Mouse (Mus musculus) forebrain, embryonic 11.5 days (tissue): Measurements from ENCODE around the gene Tmco1. TPM values are rescaled to one million over a fixed set of nuclear protein-coding genes. Genes with fewer than 3 reads are reported as not detected.
A peak's percentile ranks its signal among the peaks of the same experiment; 100 is the strongest.

Source experiments
- ATAC-seq: fragments of 200-750 bp; cut with Nextera tagmentation; replicated peaks from 2 replicates; pipeline ENCODE4 v1.8.0; 2017; ENCODE audit warnings: moderate TSS enrichment; ENCODE audit not compliant: low FRiP score
- DNase-seq: peaks from one replicate; pipeline ENCODE4 v3.0.0-alpha.2; 2017; ENCODE audit warnings: low spot score
- H3K27ac ChIP-seq: fragments of 300-500 bp; sonication (generic); 2 replicates; pipeline ENCODE4 v1.5.1; 2014; ENCODE audit warnings: low read depth, low read length
- H3K27me3 ChIP-seq: fragments of 300-500 bp; sonication (generic); 2 replicates; pipeline ENCODE4 v1.6.1; 2014; ENCODE audit warnings: mild to moderate bottlenecking, low read length, mixed read lengths; ENCODE audit not compliant: control insufficient read depth, insufficient read depth
- H3K36me3 ChIP-seq: fragments of 300-500 bp; sonication (generic); 2 replicates; pipeline ENCODE4 v1.6.1; 2014; ENCODE audit warnings: mild to moderate bottlenecking, low read length, moderate library complexity, mixed read lengths; ENCODE audit not compliant: control insufficient read depth, insufficient read depth
- H3K4me1 ChIP-seq: fragments of 300-500 bp; sonication (generic); replicated peaks from 2 replicates; pipeline ENCODE4 v1.6.1; 2014; ENCODE audit warnings: low read length, mixed read lengths; ENCODE audit not compliant: control insufficient read depth, insufficient read depth
- H3K4me2 ChIP-seq: fragments of 300-500 bp; sonication (generic); 2 replicates; pipeline ENCODE4 v1.6.1; 2014; ENCODE audit warnings: low read depth, mild to moderate bottlenecking, low read length, moderate library complexity, mixed read lengths; ENCODE audit not compliant: severe bottlenecking
- H3K4me3 ChIP-seq: fragments of 300-500 bp; sonication (generic); 2 replicates; pipeline ENCODE4 v1.5.1; 2014; ENCODE audit warnings: low read depth, low read length
- H3K9ac ChIP-seq: fragments of 300-500 bp; sonication (generic); 2 replicates; pipeline ENCODE4 v1.6.1; 2014; ENCODE audit warnings: low read length
- H3K9me3 ChIP-seq: fragments of 300-500 bp; sonication (generic); 2 replicates; pipeline ENCODE4 v1.6.1; 2016; ENCODE audit warnings: low read length, mixed read lengths; ENCODE audit not compliant: control insufficient read depth
- WGBS: fragments of 180-500 bp; shearing (Covaris S2); extraction: QIAGEN DNeasy Blood & Tissue Kit; methylation state at CpG from one replicate; pipeline ENCODE4 v1.1.7; 2014; 5-methylcytosine and 5-hydroxymethylcytosine counted together
- polyA plus RNA-seq: library from polyadenylated mRNA; unstranded; fragments of >200 nt; fragmentation: Nextera tagmentation; extraction: Ambion mirVana; gene quantifications from 2 replicates; pipeline ENCODE4 v1.2.1, GENCODE M21; 2014

Gene Tmco1
- polyA plus RNA-seq, 1 experiment from 2014 or later: 75.2 TPM

DNA sequence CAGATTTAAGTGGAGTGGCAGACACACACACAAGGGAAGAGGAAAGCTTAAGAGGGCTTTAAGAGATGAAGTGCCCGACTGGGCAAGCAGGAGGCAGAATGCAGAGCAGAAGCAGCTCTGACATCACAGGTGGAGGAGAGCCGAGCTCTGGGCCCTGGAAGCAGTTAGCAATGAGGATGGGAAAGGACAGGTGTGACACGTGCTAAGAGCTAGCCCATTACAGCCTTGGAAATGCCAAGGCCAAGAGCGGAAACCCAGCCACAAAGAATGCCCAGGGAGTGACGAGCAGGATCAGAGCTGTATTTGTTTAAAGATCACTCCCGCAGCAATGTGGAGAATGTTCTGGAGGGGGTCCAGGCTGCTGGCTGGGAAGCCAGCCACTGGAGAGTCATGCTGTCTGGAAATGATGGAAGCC, 38.3 kb upstream of the Tmco1 start:
- DNase-seq (no peak), ATAC-seq (no peak)
- Histone ChIP-seq H3K9me3 (no peaks in the 10 kb centered on the region), H3K27ac (no peak overlapping the region), H3K27me3 (no peaks in the 10 kb centered on the region), H3K4me1 (peaks cover 15% of the 10 kb centered on the region), H3K9ac (no peak overlapping the region), H3K4me2 (no peak overlapping the region), H3K4me3 (no peak overlapping the region), H3K36me3 (no peaks in the 10 kb centered on the region)
- 23% methylated on average over 6 of the region's 6 CpGs for WGBS

DNA sequence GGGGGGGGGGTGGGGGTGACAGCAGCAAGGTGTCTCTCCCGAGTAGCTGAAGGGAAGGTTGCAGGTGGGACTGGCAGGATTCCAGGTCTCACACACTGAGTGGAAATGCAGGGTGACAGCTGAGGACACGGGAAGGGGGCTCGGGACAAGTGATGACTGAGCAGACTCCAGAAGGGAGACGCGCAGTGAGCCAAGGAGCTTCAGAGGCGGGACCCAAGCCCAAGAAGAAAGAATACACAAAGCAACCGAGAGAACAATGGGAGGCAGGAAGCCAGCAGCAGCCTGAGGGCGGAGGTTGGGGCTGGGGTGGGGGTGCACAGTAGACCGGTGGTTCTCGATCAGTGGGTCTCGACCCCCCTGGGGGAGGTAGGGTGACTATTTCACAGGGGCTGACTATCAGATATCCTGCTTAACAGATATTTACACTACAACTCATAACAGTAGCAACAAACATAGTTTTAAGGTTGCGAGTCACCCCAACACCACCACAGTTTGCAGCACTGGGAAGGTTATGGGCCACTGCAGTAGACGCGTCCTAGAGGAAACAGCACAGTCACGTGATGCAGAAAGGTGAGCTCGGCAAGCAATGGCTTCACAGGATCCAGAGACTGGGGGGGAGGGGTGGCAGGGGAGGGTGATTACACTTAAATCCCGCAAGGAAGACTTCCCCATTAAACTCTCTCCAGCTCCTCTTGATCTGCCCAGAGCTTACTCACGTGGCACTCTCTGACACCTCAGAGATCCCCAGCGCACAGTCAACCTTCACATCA, 37.7 kb upstream of the Tmco1 start:
- H3K27ac ChIP-seq: no peak overlapping the region
- H3K36me3 ChIP-seq: no peaks in the 10 kb centered on the region
- H3K4me1 ChIP-seq: peaks cover 15% of the 10 kb centered on the region
- H3K27me3 ChIP-seq: no peaks in the 10 kb centered on the region
- H3K4me3 ChIP-seq: no peak overlapping the region
- peak overlapping the region; percentile 16; the same call in 1 of the 2 replicates for H3K4me2 ChIP-seq
- H3K9me3 ChIP-seq: no peaks in the 10 kb centered on the region
- WGBS: 6% methylated on average over 19 of the region's 19 CpGs
- ATAC-seq (peak; percentile 29), DNase-seq (peak; percentile 64)
- H3K9ac ChIP-seq: no peak overlapping the region; the same call in 1 of the 2 replicates

DNA sequence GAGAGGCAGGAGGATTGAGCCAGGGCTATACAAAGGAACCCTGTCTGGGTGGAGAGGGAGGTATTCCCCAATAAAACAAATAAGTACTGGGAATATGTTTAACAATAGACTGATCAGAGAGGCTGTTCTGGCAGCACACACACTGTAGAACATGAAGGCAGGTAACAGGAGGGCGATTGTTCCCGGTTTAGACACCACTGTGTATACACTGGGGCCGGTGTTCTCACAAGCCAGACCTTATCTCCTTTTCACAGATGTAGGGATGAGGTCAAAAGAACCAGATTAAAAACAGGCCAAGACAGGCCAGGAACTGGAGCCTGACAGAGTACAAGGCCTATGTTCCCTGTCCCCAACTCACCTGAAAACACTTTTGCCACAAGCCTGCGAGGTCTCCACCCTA, 36.9 kb upstream of the Tmco1 start:
- ATAC-seq (peak; percentile 15; the same call in 1 of the 2 replicates), DNase-seq (no peak)
- no peak overlapping the region for H3K9ac ChIP-seq
- 38% methylated on average over 4 of the region's 4 CpGs for WGBS
- no peaks in the 10 kb centered on the region for H3K36me3 ChIP-seq
- peaks cover 15% of the 10 kb centered on the region for H3K4me1 ChIP-seq
- no peaks in the 10 kb centered on the region for H3K9me3 ChIP-seq
- H3K4me3 ChIP-seq: no peak overlapping the region
- H3K27ac ChIP-seq: no peak overlapping the region
- H3K4me2 ChIP-seq: no peak overlapping the region
- no peaks in the 10 kb centered on the region for H3K27me3 ChIP-seq

DNA sequence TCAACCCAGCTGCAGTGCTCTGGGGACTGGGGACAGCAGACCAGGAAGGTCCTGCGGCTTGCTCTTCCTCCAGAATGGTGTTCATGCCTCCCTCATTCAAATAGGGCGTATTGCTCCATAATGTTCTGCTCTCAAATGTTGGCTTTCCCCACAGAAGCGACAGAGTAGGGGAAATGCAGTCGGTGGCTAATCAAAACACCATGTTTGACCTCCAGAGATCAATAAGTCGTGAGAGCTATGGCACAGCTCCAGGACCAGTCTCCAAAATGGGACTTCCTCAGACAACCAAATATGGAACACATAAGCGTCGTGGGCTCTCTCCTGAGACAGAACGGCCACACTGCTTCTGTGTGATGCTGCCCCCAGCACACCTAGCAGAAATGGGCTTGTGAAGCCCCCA, 36.3 kb upstream of the Tmco1 start:
- no peak for ATAC-seq
- peaks cover 15% of the 10 kb centered on the region for H3K4me1 ChIP-seq
- WGBS: 66% methylated on average over 8 of the region's 8 CpGs
- H3K4me2 ChIP-seq: no peak overlapping the region
- H3K4me3 ChIP-seq: no peak overlapping the region
- no peaks in the 10 kb centered on the region; the same call in 1 of the 2 replicates for H3K36me3 ChIP-seq
- no peaks in the 10 kb centered on the region for H3K27me3 ChIP-seq
- no peaks in the 10 kb centered on the region for H3K9me3 ChIP-seq
- no peak overlapping the region for H3K27ac ChIP-seq
- DNase-seq: no peak
- H3K9ac ChIP-seq: no peak overlapping the region

DNA sequence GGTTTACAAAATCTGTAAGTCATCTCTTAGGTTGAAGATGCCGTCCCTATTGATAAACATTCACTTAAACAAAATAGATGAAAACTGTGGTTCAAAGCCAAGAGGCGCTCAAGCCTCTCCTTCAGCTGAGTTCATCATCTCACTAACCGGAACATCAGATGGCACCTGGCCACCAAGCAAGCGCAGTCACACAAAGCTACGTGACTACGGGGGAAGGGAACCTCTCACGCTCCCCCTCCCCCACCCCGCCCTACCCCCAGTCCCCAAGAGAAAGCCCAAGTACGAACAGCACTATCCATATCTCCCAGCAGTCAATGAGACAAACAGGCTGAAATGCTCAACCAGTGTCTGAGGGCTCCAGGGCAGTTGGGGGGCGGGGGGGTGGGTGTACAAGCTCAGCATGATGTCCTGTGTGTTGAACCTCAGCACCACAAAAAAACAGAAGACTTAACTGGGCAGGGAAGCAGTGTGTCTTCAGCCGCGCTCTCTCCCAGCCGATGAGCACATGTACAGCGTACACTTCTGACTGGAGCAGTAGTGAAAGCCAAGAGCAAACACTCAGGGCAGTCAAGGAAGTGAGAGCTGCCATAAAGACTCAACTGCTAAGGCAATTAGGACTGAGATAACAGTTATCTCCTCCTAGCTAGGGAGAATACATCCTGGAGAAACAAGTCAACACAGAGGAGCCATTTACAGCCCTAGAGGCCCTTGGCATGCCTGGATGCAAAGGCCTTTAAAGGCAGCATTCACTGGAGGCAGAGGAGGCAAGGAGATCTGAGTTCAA, 34.6 kb upstream of the Tmco1 start:
- H3K27ac ChIP-seq: no peak overlapping the region
- no peak overlapping the region for H3K9ac ChIP-seq
- H3K36me3 ChIP-seq: no peaks in the 10 kb centered on the region; the same call in 1 of the 2 replicates
- DNase-seq (no peak), ATAC-seq (no peak)
- WGBS: 72% methylated on average over 14 of the region's 14 CpGs
- no peak overlapping the region for H3K4me2 ChIP-seq
- no peaks in the 10 kb centered on the region for H3K9me3 ChIP-seq
- H3K27me3 ChIP-seq: no peaks in the 10 kb centered on the region
- peaks cover 15% of the 10 kb centered on the region for H3K4me1 ChIP-seq
- no peak overlapping the region for H3K4me3 ChIP-seq

DNA sequence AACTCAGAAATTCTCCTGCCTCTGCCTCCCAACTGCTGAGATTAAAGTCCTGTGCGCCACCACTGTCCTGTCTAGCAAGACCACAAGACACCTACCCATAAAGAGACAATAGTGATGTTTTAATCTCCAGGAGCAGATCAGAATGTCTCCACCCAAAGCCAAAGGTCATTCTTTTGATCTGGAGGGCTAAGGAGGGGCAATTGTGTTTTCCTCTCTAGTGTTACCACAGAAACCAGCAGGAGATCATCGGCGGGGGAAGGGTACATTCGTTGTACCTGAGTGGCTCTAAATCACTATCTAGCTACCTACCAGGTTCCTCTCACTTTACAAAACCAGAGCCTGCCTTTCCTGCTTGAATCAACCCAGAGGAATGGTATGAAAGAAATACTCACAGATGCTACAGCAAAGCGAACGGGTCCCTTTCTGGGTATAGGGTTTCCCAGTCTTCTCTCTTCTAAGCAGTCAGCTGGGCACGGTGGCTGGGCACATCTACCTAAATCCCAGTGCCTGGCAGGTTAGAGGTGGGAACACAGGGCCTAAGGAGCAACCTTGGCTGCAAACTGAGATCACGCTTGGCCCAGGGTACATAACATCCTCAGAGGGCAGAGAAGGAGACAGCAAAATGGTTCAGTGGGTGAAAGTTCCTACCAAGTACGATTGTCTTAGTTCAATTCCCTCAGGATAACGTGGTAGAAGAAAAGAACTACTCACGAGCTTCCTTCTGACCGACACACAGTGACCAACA, 33.4 kb upstream of the Tmco1 start:
- Histone ChIP-seq H3K36me3 (no peaks in the 10 kb centered on the region; the same call in 1 of the 2 replicates), H3K27ac (no peak overlapping the region), H3K4me1 (peaks cover 9% of the 10 kb centered on the region), H3K9ac (no peak overlapping the region), H3K9me3 (no peaks in the 10 kb centered on the region), H3K27me3 (no peaks in the 10 kb centered on the region), H3K4me3 (no peak overlapping the region), H3K4me2 (no peak overlapping the region)
- no peak for DNase-seq
- ATAC-seq: no peak
- 87% methylated on average over 12 of the region's 12 CpGs for WGBS

DNA sequence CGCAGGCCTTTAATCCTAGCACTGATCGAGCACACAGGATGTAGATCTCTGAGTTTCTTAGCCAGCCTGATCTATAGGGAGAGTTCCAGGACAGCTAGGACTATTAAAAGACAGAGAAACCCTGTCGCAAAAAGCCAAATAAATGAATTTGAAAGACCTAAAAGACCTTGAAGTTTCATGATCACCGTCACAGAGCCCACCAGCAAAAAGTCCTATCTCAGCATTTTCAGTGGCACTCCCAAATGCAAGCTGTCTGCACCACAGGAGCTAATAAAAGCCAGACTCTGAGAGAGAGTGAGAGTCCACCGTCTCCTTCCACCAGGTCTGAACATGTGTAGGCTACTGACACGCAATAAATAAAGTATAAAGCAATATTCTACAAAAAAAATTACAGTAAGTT, 29.8 kb upstream of the Tmco1 start:
- no peaks in the 10 kb centered on the region for H3K27me3 ChIP-seq
- no peaks in the 10 kb centered on the region; the same call in 1 of the 2 replicates for H3K36me3 ChIP-seq
- ATAC-seq (no peak), DNase-seq (no peak)
- WGBS: 86% methylated on average over 6 of the region's 6 CpGs
- no peak overlapping the region for H3K4me2 ChIP-seq
- H3K27ac ChIP-seq: no peak overlapping the region
- H3K4me3 ChIP-seq: no peak overlapping the region
- no peaks in the 10 kb centered on the region for H3K9me3 ChIP-seq
- no peak overlapping the region for H3K9ac ChIP-seq
- peaks cover 12% of the 10 kb centered on the region; the same call in 1 of the 2 replicates for H3K4me1 ChIP-seq

DNA sequence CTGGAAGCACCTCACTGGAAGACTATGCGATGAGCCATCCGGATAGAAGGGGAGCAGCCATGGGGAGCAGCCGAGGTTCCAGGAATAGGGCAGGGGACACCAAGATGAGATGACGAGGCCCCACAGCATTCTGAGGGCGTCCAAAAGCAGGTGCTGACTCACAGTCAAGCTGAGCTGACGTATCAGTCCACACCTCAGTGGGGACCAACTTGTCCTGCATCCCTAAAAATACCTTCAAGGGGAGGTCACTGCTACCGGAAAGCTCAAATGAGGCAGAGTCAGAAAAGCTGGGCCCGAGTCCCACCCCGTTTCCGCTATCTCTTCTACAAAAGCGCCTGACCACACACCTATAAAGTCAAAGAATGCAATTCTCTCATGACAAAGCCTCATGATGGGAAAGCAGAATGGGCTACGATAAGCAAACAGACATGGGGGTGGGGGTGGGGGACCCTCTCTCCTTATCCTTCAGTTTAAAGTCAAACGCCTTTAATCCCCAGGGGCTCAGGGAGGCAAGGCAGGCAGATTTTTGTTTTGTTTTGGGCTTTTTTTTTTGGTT, 28.9 kb upstream of the Tmco1 start:
- Histone ChIP-seq H3K9me3 (no peaks in the 10 kb centered on the region), H3K4me2 (no peak overlapping the region), H3K4me1 (peaks cover 12% of the 10 kb centered on the region; the same call in 1 of the 2 replicates), H3K27ac (no peak overlapping the region), H3K27me3 (no peaks in the 10 kb centered on the region), H3K4me3 (no peak overlapping the region), H3K36me3 (no peaks in the 10 kb centered on the region; the same call in 1 of the 2 replicates), H3K9ac (no peak overlapping the region)
- ATAC-seq (no peak), DNase-seq (no peak)
- WGBS: 81% methylated on average over 13 of the region's 13 CpGs
